Mouse (Mus musculus) myocyte (in vitro differentiated cells): ENCODE data around the gene Adamts2.
A peak's percentile ranks its signal among the peaks of the same experiment; 100 is the strongest.

Source experiments
- CEBPB ChIP-seq: IDR thresholded peaks from 2 replicates; pipeline ENCODE4 v1.6.1; 2011; ENCODE audit warnings: mild to moderate bottlenecking, moderate library complexity; ENCODE audit not compliant: poor library complexity, insufficient read depth, severe bottlenecking
- MAX ChIP-seq: IDR thresholded peaks from one replicate; pipeline ENCODE4 v1.6.1; 2011; ENCODE audit warnings: low read depth, mild to moderate bottlenecking, control low read depth
- MYOG ChIP-seq, 3 experiments: IDR thresholded peaks; one replicate each; pipeline ENCODE4 v1.6.1; 2011; ENCODE audit warnings: control low read depth in 2 of 3, low read depth in 2 of 3, mild to moderate bottlenecking in 2 of 3; ENCODE audit not compliant: insufficient read length in 2 of 3, control insufficient read depth in 1 of 3, insufficient read depth in 1 of 3
- POLR2A ChIP-seq: IDR thresholded peaks from one replicate; pipeline ENCODE4 v1.6.1; 2011; ENCODE audit warnings: low read depth, mild to moderate bottlenecking, control low read depth, moderate library complexity; ENCODE audit not compliant: insufficient read length
- REST ChIP-seq: IDR thresholded peaks from one replicate; pipeline ENCODE4 v1.6.1; 2011; ENCODE audit warnings: mild to moderate bottlenecking, control low read depth, moderate library complexity; ENCODE audit not compliant: insufficient read depth, insufficient read length
- SRF ChIP-seq: IDR thresholded peaks from one replicate; pipeline ENCODE4 v1.6.1; 2011; ENCODE audit warnings: low read depth; ENCODE audit not compliant: control insufficient read depth, insufficient read length
- TCF12 ChIP-seq: IDR thresholded peaks from one replicate; pipeline ENCODE4 v1.6.1; 2011; ENCODE audit warnings: mild to moderate bottlenecking, control low read depth; ENCODE audit not compliant: poor library complexity, insufficient read depth, severe bottlenecking
- TCF3 ChIP-seq: IDR thresholded peaks from one replicate; pipeline ENCODE4 v1.6.1; 2011; ENCODE audit warnings: low read depth, control low read depth; ENCODE audit not compliant: insufficient read length

GRCm38 (mm10) chr11:50669542-50670362, 67.9 kb downstream of the Adamts2 start:
- TF ChIP-seq POLR2A (no peak), CEBPB (no peak), MAX (no peak), TCF3 (no peak), MYOG (IDR thresholded peaks at IDR 0.05; ENCODE audit: control insufficient read depth in 1 of 3, insufficient read depth in 1 of 3, insufficient read length in 2 of 3, low read depth in 2 of 3) (no peak), SRF (peak; percentile 93), TCF12 (no peak), REST (no peak)
